Mouse (Mus musculus): ENCODE measurements around the gene Slc35f5. TPM values are rescaled to one million over a fixed set of nuclear protein-coding genes. Genes with fewer than 3 reads are reported as not detected.

Slc35f5 gene
- total and polyA plus RNA-seq, 3 experiments, result 3.9 to 6.0 (median 5.8) TPM

- in situ Hi-C loops (cut with MboI; ENCODE audit: low pct_ligation_motif_present, low pct_unique_long_range_greater_than_20kb, low sequenced_read_pairs) (no loop called here), dilution Hi-C loops (cut with MboI; ENCODE audit: extremely low pct_ligation_motif_present, extremely low pct_unique_long_range_greater_than_20kb, low sequenced_read_pairs) (no loop called here)
- Histone ChIP-seq H3K9me3 (replicated peaks; ENCODE audit: low read length) (no peaks in the 10 kb centered on the region), H3K27me3 (replicated peaks) (no peaks in the 10 kb centered on the region), H3K27ac (ENCODE audit: insufficient read depth, low read depth) (no peak overlapping the region), H3K36me3 (replicated peaks in 1 of 2; ENCODE audit: control insufficient read depth in 1 of 2, insufficient read depth in 1 of 2, low read length in 1 of 2) (no peaks in the 10 kb centered on the region), H3K79me2 (replicated peaks; ENCODE audit: control insufficient read depth, extremely low read depth, insufficient read depth, poor library complexity, severe bottlenecking) (no peaks in the 10 kb centered on the region), H3K4me3 (replicated peaks in 1 of 3; ENCODE audit: low read depth in 2 of 3, low read length in 2 of 3, poor library complexity in 1 of 3) (no peak overlapping the region), H3K4me2 (ENCODE audit: insufficient read depth, low read depth, poor library complexity, severe bottlenecking) (no peak overlapping the region), H3K4me1 (ENCODE audit: control insufficient read depth in 1 of 2, insufficient read depth in 2 of 2) (no peaks in the 10 kb centered on the region), H3K9ac (ENCODE audit: insufficient read depth, low read depth) (no peak overlapping the region)
- TF ChIP-seq CHD1 (IDR thresholded peaks at IDR 0.05; ENCODE audit: low read depth, low read length) (no peak), RCOR1 (conservative IDR thresholded peaks at IDR 0.05; ENCODE audit: low read depth, low read length) (no peak), USF1 (IDR thresholded peaks at IDR 0.05; ENCODE audit: low read depth, low read length) (no peak), SIN3A (IDR thresholded peaks at IDR 0.05; ENCODE audit: low read length) (no peak), UBTF (IDR thresholded peaks at IDR 0.05; ENCODE audit: low read depth, low read length) (no peak), NRF1 (IDR thresholded peaks at IDR 0.05; ENCODE audit: low read depth, low read length) (no peak), MYC (IDR thresholded peaks at IDR 0.05; ENCODE audit: low read depth, low read length) (no peak), IRF4 (IDR thresholded peaks at IDR 0.05; ENCODE audit: low read depth, low read length) (no peak), MAX (IDR thresholded peaks at IDR 0.05; ENCODE audit: low read length) (no peak), POLR2AphosphoS2 (IDR thresholded peaks at IDR 0.05; ENCODE audit: low read depth, low read length) (no peak), EP300 (IDR thresholded peaks at IDR 0.05; ENCODE audit: low read length) (no peak), MAZ (IDR thresholded peaks at IDR 0.05; ENCODE audit: low read depth, low read length) (no peak), KAT2A (IDR thresholded peaks at IDR 0.05; ENCODE audit: insufficient replicate concordance, low read length) (no peak), MEF2A (IDR thresholded peaks at IDR 0.05; ENCODE audit: borderline replicate concordance, low read depth, low read length) (no peak), BHLHE40 (IDR thresholded peaks at IDR 0.05; ENCODE audit: low read depth, low read length) (no peak), JUN (IDR thresholded peaks at IDR 0.05; ENCODE audit: insufficient read depth, low read depth, low read length) (no peak), ZKSCAN1 (IDR thresholded peaks at IDR 0.05; ENCODE audit: borderline replicate concordance, low read depth, low read length) (no peak), TBP (conservative IDR thresholded peaks at IDR 0.05; ENCODE audit: low read depth, low read length) (no peak)
- DNase-seq (ENCODE audit: extremely low read depth), result no peak
These were observed 18.1 kb upstream of the Slc35f5 start for GRCm38 (mm10) chr1:125542008-125542999.

- no peak overlapping the region for H3K9ac ChIP-seq (ENCODE audit: insufficient read depth, low read depth)
- H3K9me3 ChIP-seq (replicated peaks; ENCODE audit: low read length), result no peaks in the 10 kb centered on the region
- dilution Hi-C loops (cut with MboI; ENCODE audit: extremely low pct_ligation_motif_present, extremely low pct_unique_long_range_greater_than_20kb, low sequenced_read_pairs) (no loop called here), in situ Hi-C loops (cut with MboI; ENCODE audit: low pct_ligation_motif_present, low pct_unique_long_range_greater_than_20kb, low sequenced_read_pairs) (no loop called here)
- DNase-seq (ENCODE audit: extremely low read depth), result no peak
- no peaks in the 10 kb centered on the region for H3K4me1 ChIP-seq (ENCODE audit: control insufficient read depth in 1 of 2, insufficient read depth in 2 of 2)
- H3K27ac ChIP-seq (ENCODE audit: insufficient read depth, low read depth), result no peak overlapping the region
- TF ChIP-seq GABPA (IDR thresholded peaks at IDR 0.05; ENCODE audit: insufficient replicate concordance, low read depth, low read length), result no peak
- TF ChIP-seq EP300 (IDR thresholded peaks at IDR 0.05; ENCODE audit: low read length), result no peak
- no peak for TF ChIP-seq KAT2A (IDR thresholded peaks at IDR 0.05; ENCODE audit: insufficient replicate concordance, low read length)
- TF ChIP-seq USF2 (conservative IDR thresholded peaks at IDR 0.05; ENCODE audit: low read depth, low read length), result no peak
- no peak for TF ChIP-seq NRF1 (IDR thresholded peaks at IDR 0.05; ENCODE audit: low read depth, low read length)
- TF ChIP-seq RCOR1 (conservative IDR thresholded peaks at IDR 0.05; ENCODE audit: low read depth, low read length), result no peak
- TF ChIP-seq ZKSCAN1 (IDR thresholded peaks at IDR 0.05; ENCODE audit: borderline replicate concordance, low read depth, low read length), result no peak
- TF ChIP-seq JUN (IDR thresholded peaks at IDR 0.05; ENCODE audit: insufficient read depth, low read depth, low read length), result no peak
- H3K27me3 ChIP-seq (replicated peaks), result no peaks in the 10 kb centered on the region
- H3K4me2 ChIP-seq (ENCODE audit: insufficient read depth, low read depth, poor library complexity, severe bottlenecking), result no peak overlapping the region
- H3K36me3 ChIP-seq (replicated peaks in 1 of 2; ENCODE audit: control insufficient read depth in 1 of 2, insufficient read depth in 1 of 2, low read length in 1 of 2), result no peaks in the 10 kb centered on the region
- H3K4me3 ChIP-seq (replicated peaks in 1 of 3; ENCODE audit: low read depth in 2 of 3, low read length in 2 of 3, poor library complexity in 1 of 3), result no peak overlapping the region
- H3K79me2 ChIP-seq (replicated peaks; ENCODE audit: control insufficient read depth, extremely low read depth, insufficient read depth, poor library complexity, severe bottlenecking), result no peaks in the 10 kb centered on the region
These were observed 10.5 kb upstream of the Slc35f5 start for GRCm38 (mm10) chr1:125549872-125550271.
